Mouse (Mus musculus) lung, adult 2 months (tissue): ENCODE results near the gene Themis2. TPM values are rescaled to one million over a fixed set of nuclear protein-coding genes. Genes with fewer than 3 reads are reported as not detected.
A peak's percentile ranks its signal among the peaks of the same experiment; 100 is the strongest.
"Not testable (repeated sequence)": the region's sequence is repeated elsewhere in the genome, so short reads cannot be mapped to it uniquely, and the experiment has no call there.

ENCODE experiments used
- DNase-seq: peaks from one replicate; pipeline ENCODE4 v3.0.0; 2022
- H3K4me1 ChIP-seq: fragments of 200-500 bp; 2 replicates; pipeline ENCODE4 v1.6.1; 2011; ENCODE audit warnings: low read length; ENCODE audit not compliant: control insufficient read depth, insufficient read depth
- H3K4me3 ChIP-seq: fragments of 200-500 bp; replicated peaks from 2 replicates; pipeline ENCODE3; 2011; ENCODE audit warnings: low read depth, mild to moderate bottlenecking, control low read depth, low read length; ENCODE audit errors: extremely low read depth
- CTCF ChIP-seq: fragments of 200-500 bp; IDR thresholded peaks from 2 replicates; pipeline ENCODE4 v1.5.1; 2011; ENCODE audit warnings: mild to moderate bottlenecking, low read length, control low read depth; ENCODE audit not compliant: insufficient read depth
- POLR2A ChIP-seq: fragments of 200-500 bp; IDR thresholded peaks from 2 replicates; pipeline ENCODE4 v1.6.1; 2011; ENCODE audit warnings: low read depth, mild to moderate bottlenecking, control low read depth, low read length, borderline replicate concordance; ENCODE audit errors: extremely low read depth
- WGBS: fragments of 180-500 bp; shearing (Covaris S2); methylation state at CpG from one replicate; pipeline ENCODE4 v1.1.7; 2018; 5-methylcytosine and 5-hydroxymethylcytosine counted together
- polyA plus RNA-seq: library from polyadenylated mRNA; depleted of rRNA; stranded (reverse); fragments of >200 nt; gene quantifications from 2 replicates; pipeline ENCODE4 v1.2.3, GENCODE M21; 2012

Themis2 gene
- polyA plus RNA-seq, 1 experiment: 16.5 TPM

DNA sequence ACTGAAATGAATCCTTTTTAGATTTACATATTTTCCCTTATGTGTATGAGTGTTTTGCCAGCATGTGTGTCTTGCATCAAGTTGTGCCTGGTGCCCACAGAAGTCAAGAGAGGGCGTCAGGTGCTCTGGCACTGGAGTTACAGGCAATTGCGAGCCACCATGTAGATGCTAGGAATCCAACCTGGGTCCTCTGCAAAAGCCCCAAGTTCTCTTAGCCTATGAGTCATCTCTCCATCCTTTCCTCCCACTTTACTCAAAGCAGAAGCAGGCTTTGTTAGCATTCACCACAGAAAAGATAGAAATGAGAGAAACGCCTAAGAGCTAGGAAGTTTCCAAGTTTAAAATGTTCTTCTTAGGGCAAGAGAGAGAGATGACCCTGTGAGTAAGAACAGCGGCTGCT, 3.7 kb upstream of the Themis2 start:
- no peak overlapping the region for H3K4me3 ChIP-seq
- TF ChIP-seq CTCF: no peak
- WGBS: 81% methylated on average over 4 of the region's 4 CpGs
- H3K4me1 ChIP-seq: no peaks in the 10 kb centered on the region
- no peak for DNase-seq

DNA sequence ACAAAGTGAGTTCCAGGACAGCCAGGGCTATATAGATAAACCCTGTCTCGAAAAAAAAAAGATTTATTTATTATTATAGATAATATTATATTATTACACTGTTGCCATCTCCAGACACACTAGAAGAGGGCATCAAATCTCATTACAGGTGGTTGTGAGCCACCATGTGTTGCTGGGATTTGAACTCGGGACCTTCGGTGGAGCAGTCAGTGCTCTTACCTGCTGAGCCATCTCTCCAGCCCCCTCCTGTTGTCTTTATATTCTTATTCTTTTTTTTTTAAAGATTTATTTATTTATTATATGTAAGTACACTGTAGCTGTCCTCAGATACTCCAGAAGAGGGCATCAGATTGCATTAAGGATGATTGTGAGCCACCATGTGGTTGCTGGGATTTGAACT, 2.5 kb upstream of the Themis2 start:
- H3K4me3 ChIP-seq, DNase-seq, H3K4me1 ChIP-seq: not testable (repeated sequence)
- 80% methylated on average over 3 of the region's 3 CpGs for WGBS

GRCm38 (mm10) chr4:132798028-132798427, 1.8 kb upstream of the Themis2 start:
- no peaks in the 10 kb centered on the region for H3K4me1 ChIP-seq
- H3K4me3 ChIP-seq: no peak overlapping the region
- TF ChIP-seq CTCF (no peak), POLR2A (no peak)
- no peak for DNase-seq
- 48% methylated on average over 4 of the region's 4 CpGs for WGBS

DNA sequence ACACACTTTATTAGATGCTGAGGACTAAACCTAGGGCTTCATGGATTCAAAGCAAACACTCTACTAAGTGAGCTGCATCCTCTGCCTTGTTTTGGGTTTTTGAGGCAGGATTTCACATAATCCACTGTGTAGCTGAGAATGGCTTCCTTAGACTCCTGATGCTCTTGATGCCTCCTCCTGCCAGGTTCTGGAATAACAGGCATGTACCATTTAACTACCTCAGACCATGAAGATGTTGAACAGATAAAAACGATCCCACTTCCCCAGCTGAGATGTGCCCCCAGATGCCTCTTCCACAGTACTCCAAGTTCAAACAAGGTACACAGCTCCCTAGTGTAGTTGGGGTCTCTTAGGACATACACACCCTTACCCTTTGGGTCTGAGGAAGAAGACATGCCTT, 1.3 kb upstream of the Themis2 start:
- no peak overlapping the region for H3K4me3 ChIP-seq
- no peak for DNase-seq
- TF ChIP-seq CTCF (no peak), POLR2A (no peak)
- no peaks in the 10 kb centered on the region for H3K4me1 ChIP-seq
- WGBS: 57% methylated on average over 1 of the region's 1 CpGs

DNA sequence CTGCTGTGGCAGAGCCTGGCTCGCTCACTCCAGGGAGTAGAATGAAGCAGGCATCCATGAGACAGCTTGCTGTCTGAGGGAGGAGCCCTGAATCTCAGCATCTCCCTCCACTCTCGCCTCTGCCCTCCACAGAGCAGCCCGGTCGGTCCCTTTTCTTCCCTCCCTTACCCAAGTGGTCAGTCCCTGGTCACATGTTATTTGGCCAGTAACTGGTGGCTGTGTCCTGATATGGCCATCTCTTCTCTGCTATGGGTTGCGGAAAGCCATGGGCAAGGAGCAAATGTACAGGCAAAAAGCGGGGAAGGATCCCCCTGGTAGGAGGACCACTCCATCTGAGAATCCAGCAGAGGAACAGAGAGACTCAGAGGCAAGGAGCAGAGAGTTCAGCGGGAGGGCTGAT, 1.0 kb downstream of the Themis2 start:
- 63% methylated on average over 7 of the region's 7 CpGs for WGBS
- no peak for DNase-seq
- Histone ChIP-seq H3K4me3 (peak overlapping the region; percentile 35), H3K4me1 (no peaks in the 10 kb centered on the region)
- TF ChIP-seq POLR2A (no peak), CTCF (no peak)

DNA sequence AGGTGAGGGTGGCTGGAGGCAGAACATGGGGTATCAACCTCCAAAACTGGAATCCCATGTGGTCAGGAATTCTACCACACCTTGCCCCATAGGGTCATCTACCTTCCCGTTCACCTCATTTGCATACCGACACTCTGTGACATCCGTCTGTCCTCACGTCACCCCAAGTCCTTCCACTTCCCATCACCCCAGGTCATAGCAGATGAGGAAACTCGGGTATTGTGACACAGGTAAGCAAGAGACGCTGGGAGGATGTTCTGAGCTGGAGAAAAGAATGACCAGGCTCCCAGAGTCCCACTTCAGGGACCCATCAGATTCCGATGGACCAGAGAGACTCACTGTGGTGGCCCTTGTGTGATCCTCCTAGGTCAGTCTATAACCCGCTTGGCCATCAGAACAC, 1.4 kb downstream of the Themis2 start:
- DNase-seq: no peak
- 60% methylated on average over 8 of the region's 8 CpGs for WGBS
- no peaks in the 10 kb centered on the region for H3K4me1 ChIP-seq
- H3K4me3 ChIP-seq: peak overlapping the region; percentile 35
- TF ChIP-seq POLR2A (0 out of 2 replicates have a peak, but pooled peaks have one; percentile 18), CTCF (no peak)

DNA sequence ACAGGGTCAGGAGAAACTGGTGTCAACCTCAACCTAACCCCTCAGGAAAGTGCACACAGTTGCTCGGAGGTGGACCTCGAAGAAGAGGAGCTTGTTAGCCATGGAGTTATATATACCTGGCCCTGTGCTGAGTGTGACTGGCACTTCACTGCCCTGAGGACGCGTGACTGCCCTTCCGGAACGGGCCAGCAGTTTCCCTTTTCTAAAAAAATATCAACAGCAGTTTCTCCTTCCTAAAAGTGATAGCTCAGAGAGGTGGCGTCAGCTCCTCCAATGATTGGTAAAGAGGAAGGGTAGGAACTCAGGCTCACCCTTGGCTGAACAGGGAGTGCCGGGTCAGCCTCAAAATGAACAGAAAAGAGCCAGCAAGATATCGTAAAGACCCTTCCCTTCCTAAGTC, 2.2 kb downstream of the Themis2 start:
- DNase-seq: no peak
- H3K4me3 ChIP-seq: peak overlapping the region; percentile 4
- TF ChIP-seq CTCF: no peak
- TF ChIP-seq POLR2A: no peak
- no peaks in the 10 kb centered on the region for H3K4me1 ChIP-seq
- 46% methylated on average over 9 of the region's 9 CpGs for WGBS

- DNase-seq, H3K4me3 ChIP-seq, H3K4me1 ChIP-seq: not testable (repeated sequence)
- 76% methylated on average over 9 of the region's 9 CpGs for WGBS
Measured at GRCm38 (mm10) chr4:132793322-132794004, 2.7 kb downstream of the Themis2 start.

- no peak for TF ChIP-seq CTCF
- no peak for TF ChIP-seq POLR2A
- no peak overlapping the region for H3K4me3 ChIP-seq
- 86% methylated on average over 8 of the region's 8 CpGs for WGBS
- no peak for DNase-seq
- H3K4me1 ChIP-seq: no peaks in the 10 kb centered on the region
Measured at GRCm38 (mm10) chr4:132789731-132790130, 6.5 kb downstream of the Themis2 start.

GRCm38 (mm10) chr4:132785228-132785627, 11.0 kb downstream of the Themis2 start:
- H3K4me1 ChIP-seq: no peaks in the 10 kb centered on the region
- TF ChIP-seq POLR2A: no peak
- WGBS: 87% methylated on average over 13 of the region's 13 CpGs
- no peak overlapping the region for H3K4me3 ChIP-seq
- DNase-seq: no peak

GRCm38 (mm10) chr4:132783732-132784131, 12.5 kb downstream of the Themis2 start:
- 74% methylated on average over 2 of the region's 2 CpGs for WGBS
- Histone ChIP-seq H3K4me1 (no peaks in the 10 kb centered on the region), H3K4me3 (no peak overlapping the region)
- TF ChIP-seq CTCF (no peak), POLR2A (no peak)
- DNase-seq: no peak
